Mouse (Mus musculus) myocyte (in vitro differentiated cells): Measurements from ENCODE around the gene Gm10959. TPM values are rescaled to one million over a fixed set of nuclear protein-coding genes. Genes with fewer than 3 reads are reported as not detected.

Source experiments
- H3K27me3 ChIP-seq: one replicate; pipeline ENCODE4 v1.6.1; 2011; ENCODE audit not compliant: control insufficient read depth, insufficient read depth, insufficient read length
- H3K36me3 ChIP-seq: one replicate; pipeline ENCODE4 v1.6.1; 2011; ENCODE audit not compliant: control insufficient read depth, insufficient read depth
- H3K4me2 ChIP-seq: one replicate; pipeline ENCODE4 v1.6.1; 2011; ENCODE audit warnings: low read depth, control low read depth
- H3K4me3 ChIP-seq: one replicate; pipeline ENCODE4 v1.5.1; 2011; ENCODE audit warnings: mild to moderate bottlenecking, control low read depth, moderate library complexity
- H3K79me2 ChIP-seq: one replicate; pipeline ENCODE4 v1.6.1; 2011; ENCODE audit not compliant: control insufficient read depth, insufficient read depth
- H3ac ChIP-seq: one replicate; pipeline ENCODE4 v1.6.1; 2011; ENCODE audit not compliant: control insufficient read depth, insufficient read length
- CEBPB ChIP-seq: IDR thresholded peaks from 2 replicates; pipeline ENCODE4 v1.6.1; 2011; ENCODE audit warnings: mild to moderate bottlenecking, moderate library complexity; ENCODE audit not compliant: poor library complexity, insufficient read depth, severe bottlenecking
- E2F4 ChIP-seq: IDR thresholded peaks from one replicate; pipeline ENCODE4 v1.6.1; 2011; ENCODE audit warnings: mild to moderate bottlenecking, control low read depth, moderate library complexity; ENCODE audit not compliant: insufficient read depth
- MAX ChIP-seq: IDR thresholded peaks from one replicate; pipeline ENCODE4 v1.6.1; 2011; ENCODE audit warnings: low read depth, mild to moderate bottlenecking, control low read depth
- MYOD1 ChIP-seq, 3 experiments: IDR thresholded peaks; one replicate each; pipeline ENCODE4 v1.6.1; 2011; ENCODE audit warnings: control low read depth in 2 of 3, low read depth in 2 of 3, mild to moderate bottlenecking in 2 of 3, moderate library complexity in 1 of 3; ENCODE audit not compliant: insufficient read length in 2 of 3, control insufficient read depth in 1 of 3
- MYOG ChIP-seq, 3 experiments: IDR thresholded peaks; one replicate each; pipeline ENCODE4 v1.6.1; 2011; ENCODE audit warnings: control low read depth in 2 of 3, low read depth in 2 of 3, mild to moderate bottlenecking in 2 of 3; ENCODE audit not compliant: insufficient read length in 2 of 3, control insufficient read depth in 1 of 3, insufficient read depth in 1 of 3
- POLR2A ChIP-seq: IDR thresholded peaks from one replicate; pipeline ENCODE4 v1.6.1; 2011; ENCODE audit warnings: low read depth, mild to moderate bottlenecking, control low read depth, moderate library complexity; ENCODE audit not compliant: insufficient read length
- POLR2AphosphoS2 ChIP-seq: IDR thresholded peaks from one replicate; pipeline ENCODE4 v1.6.1; 2011; ENCODE audit warnings: low read depth, control low read depth; ENCODE audit not compliant: insufficient read length
- REST ChIP-seq: IDR thresholded peaks from one replicate; pipeline ENCODE4 v1.6.1; 2011; ENCODE audit warnings: mild to moderate bottlenecking, control low read depth, moderate library complexity; ENCODE audit not compliant: insufficient read depth, insufficient read length
- SRF ChIP-seq: IDR thresholded peaks from one replicate; pipeline ENCODE4 v1.6.1; 2011; ENCODE audit warnings: low read depth; ENCODE audit not compliant: control insufficient read depth, insufficient read length
- TCF12 ChIP-seq: IDR thresholded peaks from one replicate; pipeline ENCODE4 v1.6.1; 2011; ENCODE audit warnings: mild to moderate bottlenecking, control low read depth; ENCODE audit not compliant: poor library complexity, insufficient read depth, severe bottlenecking
- TCF3 ChIP-seq: IDR thresholded peaks from one replicate; pipeline ENCODE4 v1.6.1; 2011; ENCODE audit warnings: low read depth, control low read depth; ENCODE audit not compliant: insufficient read length
- USF1 ChIP-seq: IDR thresholded peaks from one replicate; pipeline ENCODE4 v1.6.1; 2011; ENCODE audit warnings: low read depth, mild to moderate bottlenecking, control low read depth, moderate library complexity
- polyA plus RNA-seq: library from polyadenylated mRNA; unstranded; fragments of >200 nt; fragmentation: generic; extraction: Trizol; gene quantifications from one replicate; pipeline ENCODE4 v1.2.1, GENCODE M21; 2012; ENCODE audit warnings: missing spikeins

Gm10959 gene
- polyA plus RNA-seq, 1 experiment: not detected

DNA sequence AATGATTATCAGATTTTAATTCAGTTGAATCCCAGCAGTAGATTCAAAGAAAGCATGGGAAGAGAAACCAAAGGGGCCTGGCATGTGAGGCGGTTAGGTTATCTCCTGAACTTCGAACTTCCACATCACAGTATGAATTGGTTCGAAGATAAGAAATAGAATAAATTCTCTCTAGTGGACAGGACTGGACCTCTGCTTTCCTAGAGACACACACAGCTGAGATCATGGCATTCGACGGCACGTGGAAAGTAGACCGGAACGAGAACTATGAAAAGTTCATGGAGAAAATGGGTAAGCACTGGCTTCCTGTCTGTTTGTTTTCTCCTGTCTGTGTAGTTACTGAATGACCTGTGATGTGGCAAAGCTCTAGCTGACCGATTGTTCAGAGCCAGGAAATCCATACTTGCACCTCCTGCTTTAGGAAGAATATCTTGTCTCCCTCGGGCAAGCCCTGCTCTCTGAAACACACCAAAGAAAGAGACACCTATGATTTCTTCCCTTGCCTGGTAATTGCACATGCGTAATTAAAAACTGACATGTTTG lies 23.9 kb downstream of the Gm10959 start:
- H3ac ChIP-seq: no peak overlapping the region
- H3K4me2 ChIP-seq: no peak overlapping the region
- H3K27me3 ChIP-seq: no peaks in the 10 kb centered on the region
- no peak overlapping the region for H3K4me3 ChIP-seq
- H3K36me3 ChIP-seq: no peaks in the 10 kb centered on the region
- TF ChIP-seq REST (no peak), E2F4 (no peak), SRF (no peak), MYOD1 (IDR thresholded peaks at IDR 0.05; ENCODE audit: control insufficient read depth in 1 of 3, insufficient read length in 2 of 3, low read depth in 2 of 3) (no peak), MYOG (IDR thresholded peaks at IDR 0.05; ENCODE audit: control insufficient read depth in 1 of 3, insufficient read depth in 1 of 3, insufficient read length in 2 of 3, low read depth in 2 of 3) (no peak), TCF3 (no peak), TCF12 (no peak), MAX (no peak), POLR2A (no peak), CEBPB (no peak), POLR2AphosphoS2 (no peak), USF1 (no peak)
- no peaks in the 10 kb centered on the region for H3K79me2 ChIP-seq

DNA sequence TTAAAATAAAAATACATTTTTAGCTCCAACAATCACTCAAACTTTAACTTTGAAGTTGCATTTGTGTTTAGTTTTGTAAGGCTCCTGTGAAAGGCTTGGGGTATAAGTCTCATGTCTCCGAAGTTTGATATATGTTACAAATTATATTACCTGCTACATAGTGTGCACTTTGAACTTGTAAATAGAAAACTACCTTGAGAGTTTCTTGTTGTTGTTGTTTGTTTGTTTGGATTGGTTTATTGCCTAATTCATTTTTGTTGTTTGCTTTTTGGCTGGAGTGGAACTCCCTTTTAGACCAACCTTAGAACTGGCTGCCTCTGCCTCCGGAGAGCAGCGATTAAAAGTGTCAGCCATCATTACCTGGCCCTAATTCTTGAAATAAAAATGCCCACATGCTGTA lies 24.4 kb downstream of the Gm10959 start, which contains the start of gene Fabp2:
Gene Fabp2, plus strand, starts transcription at position 301 of the 400 bp plus-strand sequence.
- Histone ChIP-seq H3ac (no peak within 1 kb of the TSS), H3K79me2 (no peaks in the 10 kb centered on the region), H3K36me3 (no peaks in the 10 kb centered on the region), H3K4me3 (no peak within 1 kb of the TSS), H3K27me3 (no peaks in the 10 kb centered on the region), H3K4me2 (no peak within 1 kb of the TSS)
- TF ChIP-seq POLR2AphosphoS2 (no peak), SRF (no peak), CEBPB (no peak), MAX (no peak), MYOD1 (IDR thresholded peaks at IDR 0.05; ENCODE audit: control insufficient read depth in 1 of 3, insufficient read length in 2 of 3, low read depth in 2 of 3) (no peak)

DNA sequence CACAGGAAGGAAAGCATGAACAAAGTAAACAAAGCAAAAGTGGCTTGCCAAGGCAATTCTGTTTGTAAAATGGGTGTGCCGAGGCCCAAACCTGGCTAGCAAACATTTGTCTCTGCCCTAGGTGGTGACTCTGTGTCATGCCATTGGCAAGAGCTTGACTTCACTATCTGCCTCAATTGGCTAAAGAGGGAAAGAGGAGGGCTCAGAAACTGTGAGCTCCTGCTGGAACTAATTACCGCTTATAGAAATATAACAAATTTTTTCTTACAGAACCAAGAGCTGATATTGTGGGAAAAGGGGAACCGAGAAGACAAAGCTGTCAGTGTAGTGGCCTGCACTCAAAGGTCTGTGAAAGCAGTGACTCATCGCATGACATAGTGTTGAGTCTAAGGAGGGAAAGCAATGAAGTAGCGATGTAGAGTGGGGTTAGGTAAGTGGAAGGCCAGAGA lies 30.8 kb downstream of the Gm10959 start:
- Histone ChIP-seq H3K4me2 (peak overlapping the region; percentile 50), H3K4me3 (no peak overlapping the region), H3K27me3 (no peaks in the 10 kb centered on the region), H3K79me2 (no peaks in the 10 kb centered on the region), H3ac (no peak overlapping the region), H3K36me3 (no peaks in the 10 kb centered on the region)
- TF ChIP-seq MAX (no peak), CEBPB (no peak), E2F4 (no peak), REST (no peak), TCF12 (no peak), TCF3 (no peak), MYOG (IDR thresholded peaks at IDR 0.05; ENCODE audit: control insufficient read depth in 1 of 3, insufficient read depth in 1 of 3, insufficient read length in 2 of 3, low read depth in 2 of 3) (no peak), POLR2AphosphoS2 (no peak), MYOD1 (IDR thresholded peaks at IDR 0.05; ENCODE audit: control insufficient read depth in 1 of 3, insufficient read length in 2 of 3, low read depth in 2 of 3) (no peak), USF1 (no peak)

DNA sequence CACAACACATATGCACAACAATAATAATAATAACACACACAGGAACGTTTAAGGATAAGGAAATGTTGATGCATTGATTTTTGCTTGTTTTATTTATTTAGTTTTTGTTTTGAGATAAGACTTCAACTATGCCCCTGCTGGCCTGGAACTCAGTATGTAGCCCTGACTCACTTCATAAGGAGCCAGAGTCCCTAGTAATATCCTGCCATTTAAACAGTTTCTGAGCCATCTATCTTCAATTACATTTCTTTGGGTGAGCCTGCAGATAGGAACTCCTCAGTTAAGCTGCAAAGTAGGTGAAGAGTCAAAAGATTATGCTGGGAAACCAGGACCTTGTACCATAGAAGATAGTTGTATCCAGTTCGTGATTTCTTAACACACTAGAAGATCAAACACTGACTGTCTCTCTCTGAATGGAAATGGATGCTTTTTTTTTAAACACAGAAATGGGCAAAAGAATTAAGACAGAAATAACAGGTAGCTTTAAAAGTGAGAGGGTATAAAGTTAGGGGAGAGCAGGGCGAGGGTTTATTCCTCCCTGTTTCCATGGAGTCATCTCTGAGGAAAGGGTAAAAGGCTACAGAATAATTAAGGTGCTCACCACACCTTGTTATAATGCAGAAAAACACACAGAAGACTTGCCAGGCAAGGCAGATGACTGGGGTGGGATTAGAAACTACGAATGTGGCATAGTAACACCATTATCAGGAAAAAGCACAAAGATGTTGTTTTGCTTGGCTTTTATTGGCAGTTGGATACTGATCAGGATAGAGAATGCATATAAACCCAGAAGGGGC lies 31.5 kb downstream of the Gm10959 start:
- no peak overlapping the region for H3K4me3 ChIP-seq
- TF ChIP-seq SRF (no peak), REST (no peak), MYOG (IDR thresholded peaks at IDR 0.05; ENCODE audit: control insufficient read depth in 1 of 3, insufficient read depth in 1 of 3, insufficient read length in 2 of 3, low read depth in 2 of 3) (no peak), MAX (no peak), MYOD1 (IDR thresholded peaks at IDR 0.05; ENCODE audit: control insufficient read depth in 1 of 3, insufficient read length in 2 of 3, low read depth in 2 of 3) (no peak), CEBPB (no peak), E2F4 (no peak), POLR2AphosphoS2 (no peak), USF1 (no peak), TCF3 (no peak), TCF12 (no peak), POLR2A (no peak)

More for the DNA sequence above, 31.5 kb downstream of the Gm10959 start:
- Histone ChIP-seq H3K27me3 (no peaks in the 10 kb centered on the region), H3K4me2 (peak overlapping the region; percentile 50), H3K79me2 (no peaks in the 10 kb centered on the region), H3K36me3 (no peaks in the 10 kb centered on the region), H3ac (no peak overlapping the region)
